Mouse (Mus musculus) lung, postnatal 14 days (tissue): ENCODE measurements around the gene Hhex.

Experiments used
- DNase-seq: peaks from one replicate; pipeline ENCODE4 v3.0.0; 2021

Gene Hhex

GRCm38 (mm10) chr19:37455528-37455927, 20.9 kb downstream of the Hhex start:
- no peak for DNase-seq

- no peak for DNase-seq
These were observed 21.4 kb downstream of the Hhex start for GRCm38 (mm10) chr19:37455961-37456360.

GRCm38 (mm10) chr19:37458013-37458412, 23.4 kb downstream of the Hhex start:
- DNase-seq, result no peak

GRCm38 (mm10) chr19:37466403-37466802, 31.8 kb downstream of the Hhex start:
- DNase-seq, result no peak

GRCm38 (mm10) chr19:37466978-37467377, 32.4 kb downstream of the Hhex start:
- no peak for DNase-seq

GRCm38 (mm10) chr19:37468841-37469566, 34.4 kb downstream of the Hhex start:
- no peak for DNase-seq

GRCm38 (mm10) chr19:37471680-37472079, 37.1 kb downstream of the Hhex start:
- no peak for DNase-seq

GRCm38 (mm10) chr19:37472589-37472988, 38.0 kb downstream of the Hhex start:
- DNase-seq, result no peak

- DNase-seq, result peak; percentile 32
These were observed 47.1 kb downstream of the Hhex start for GRCm38 (mm10) chr19:37481704-37482103.

- no peak for DNase-seq
These were observed 48.1 kb downstream of the Hhex start for GRCm38 (mm10) chr19:37482556-37483187.

GRCm38 (mm10) chr19:37484787-37485186, 50.2 kb downstream of the Hhex start:
- DNase-seq, result no peak

- DNase-seq, result no peak
These were observed 52.2 kb downstream of the Hhex start for GRCm38 (mm10) chr19:37486801-37487200.

GRCm38 (mm10) chr19:37487811-37488475, 53.3 kb downstream of the Hhex start:
- DNase-seq, result no peak

GRCm38 (mm10) chr19:37488608-37489262, 54.1 kb downstream of the Hhex start:
- no peak for DNase-seq
